Mouse (Mus musculus) neural tube, embryonic 13.5 days (tissue): Measurements from ENCODE around the gene Eva1a. TPM values are rescaled to one million over a fixed set of nuclear protein-coding genes. Genes with fewer than 3 reads are reported as not detected.

Experiments used
- ATAC-seq: fragments of 200-750 bp; cut with Nextera tagmentation; 2 replicates; pipeline ENCODE4 v1.8.0; 2017; ENCODE audit warnings: low read depth, mild to moderate bottlenecking, moderate TSS enrichment, moderate library complexity
- H3K27ac ChIP-seq: fragments of 300-500 bp; sonication (generic); replicated peaks from 2 replicates; pipeline ENCODE4 v1.5.1; 2015; ENCODE audit warnings: moderate library complexity, mild to moderate bottlenecking, inconsistent platforms
- H3K27me3 ChIP-seq: fragments of 300-500 bp; sonication (generic); 2 replicates; pipeline ENCODE4 v1.6.1; 2015; ENCODE audit warnings: mild to moderate bottlenecking, inconsistent platforms
- H3K36me3 ChIP-seq: fragments of 300-500 bp; sonication (generic); 2 replicates; pipeline ENCODE4 v1.6.1; 2015; ENCODE audit warnings: mild to moderate bottlenecking, inconsistent platforms
- H3K4me1 ChIP-seq: fragments of 300-500 bp; sonication (generic); replicated peaks from 2 replicates; pipeline ENCODE4 v1.6.1; 2015; ENCODE audit warnings: inconsistent platforms
- H3K4me2 ChIP-seq: fragments of 300-500 bp; sonication (generic); 2 replicates; pipeline ENCODE4 v1.6.1; 2015; ENCODE audit warnings: inconsistent platforms, mild to moderate bottlenecking, moderate library complexity
- H3K4me3 ChIP-seq: fragments of 300-500 bp; sonication (generic); 2 replicates; pipeline ENCODE4 v1.5.1; 2015; ENCODE audit warnings: mild to moderate bottlenecking, inconsistent platforms
- H3K9ac ChIP-seq: fragments of 300-500 bp; sonication (generic); 2 replicates; pipeline ENCODE4 v1.6.1; 2015; ENCODE audit warnings: moderate library complexity, mild to moderate bottlenecking, inconsistent platforms
- H3K9me3 ChIP-seq: fragments of 300-500 bp; sonication (generic); 2 replicates; pipeline ENCODE4 v1.6.1; 2016; ENCODE audit warnings: inconsistent platforms
- WGBS: fragments of 180-500 bp; shearing (Covaris S2); methylation state at CpG from one replicate; pipeline ENCODE4 v1.1.7; 2015; 5-methylcytosine and 5-hydroxymethylcytosine counted together
- polyA plus RNA-seq: library from polyadenylated mRNA; unstranded; fragments of >200 nt; fragmentation: Nextera tagmentation; extraction: Ambion mirVana; gene quantifications from 2 replicates; pipeline ENCODE4 v1.2.1, GENCODE M21; 2015

The Eva1a gene
- polyA plus RNA-seq, 1 experiment from 2014 or later = 1.2 TPM

DNA sequence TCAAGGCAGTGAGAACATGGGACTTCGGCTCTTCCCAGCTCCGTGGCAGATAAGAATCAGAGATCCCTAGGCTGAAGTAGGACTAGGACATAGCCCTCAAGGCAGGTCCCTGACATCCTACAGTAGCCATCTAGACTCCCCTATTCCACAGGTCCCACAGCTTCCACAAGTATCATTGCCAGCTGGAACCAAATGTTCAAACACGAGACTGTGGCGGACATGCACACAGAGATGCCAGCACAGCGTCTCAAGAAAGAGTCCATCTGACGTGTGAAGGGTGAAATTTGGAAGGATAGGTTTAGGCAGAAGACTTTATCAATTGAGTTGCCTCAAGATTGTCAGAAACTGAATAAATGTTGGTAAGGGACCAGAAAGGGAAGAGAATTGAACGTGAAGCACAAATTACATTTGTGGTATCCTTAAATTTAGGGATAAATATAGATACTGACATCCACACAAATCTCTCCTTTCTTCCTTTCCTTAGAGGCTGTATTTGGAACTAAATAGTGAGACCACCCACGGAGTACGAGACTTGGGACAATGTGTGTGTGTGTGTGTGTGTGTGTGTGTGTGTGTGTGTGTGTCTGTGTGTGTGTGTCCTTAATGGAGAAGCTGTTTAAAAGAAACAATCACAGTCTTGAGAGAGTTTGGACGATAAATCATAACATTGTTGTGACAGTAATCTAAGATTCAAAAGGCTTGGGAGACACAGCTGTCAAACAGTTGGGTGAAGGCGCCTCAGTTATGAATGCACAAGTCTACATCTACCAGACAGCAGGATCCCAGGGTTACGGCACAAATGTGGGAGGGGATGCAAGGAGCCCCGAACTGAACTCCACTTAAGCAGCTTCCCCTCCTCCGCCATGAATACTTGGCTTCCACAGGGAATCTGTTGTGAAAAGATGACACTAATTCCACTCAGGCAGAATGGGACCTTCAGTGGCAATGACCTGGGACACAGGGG lies 71.6 kb downstream of the Eva1a start:
- Histone ChIP-seq H3K36me3 (no peaks in the 10 kb centered on the region), H3K4me1 (no peaks in the 10 kb centered on the region), H3K4me2 (no peak overlapping the region), H3K9me3 (no peaks in the 10 kb centered on the region), H3K27me3 (no peaks in the 10 kb centered on the region), H3K27ac (no peak overlapping the region), H3K9ac (no peak overlapping the region), H3K4me3 (no peak overlapping the region)
- ATAC-seq = no peak
- WGBS = 82% methylated on average over 14 of the region's 14 CpGs

DNA sequence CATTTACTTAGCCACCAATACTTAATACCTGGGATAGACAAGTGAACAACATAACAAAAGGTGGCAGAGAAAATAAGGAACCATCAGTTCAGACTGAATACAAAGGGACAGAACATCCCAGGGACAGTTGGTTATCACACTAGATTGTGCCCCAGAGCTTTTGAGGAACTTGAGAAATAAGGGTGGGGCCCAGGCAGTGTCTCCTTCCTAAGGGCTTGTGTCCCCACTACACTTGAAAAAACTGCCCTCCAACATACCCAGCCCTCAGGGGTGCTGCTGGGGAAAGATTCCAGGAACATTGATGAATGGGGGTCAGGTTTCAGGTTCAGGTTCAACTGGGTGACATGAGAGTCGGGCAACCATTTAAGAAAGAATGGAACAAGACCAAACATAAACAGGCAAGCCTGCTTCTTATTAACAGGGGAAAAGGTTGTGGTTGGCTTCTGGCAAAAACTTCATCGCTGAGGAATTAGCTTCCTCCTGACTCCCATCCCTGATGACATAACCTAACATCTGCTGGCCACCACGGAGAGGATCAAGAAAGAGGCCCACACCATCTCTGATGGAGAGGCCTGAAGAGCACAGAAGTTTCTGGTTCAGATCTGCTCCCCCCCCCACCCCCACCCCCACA lies 74.6 kb downstream of the Eva1a start:
- Histone ChIP-seq H3K36me3 (no peaks in the 10 kb centered on the region), H3K27me3 (no peaks in the 10 kb centered on the region), H3K4me3 (no peak overlapping the region), H3K4me1 (no peaks in the 10 kb centered on the region), H3K9ac (no peak overlapping the region), H3K4me2 (no peak overlapping the region), H3K9me3 (no peaks in the 10 kb centered on the region), H3K27ac (no peak overlapping the region)
- ATAC-seq = no peak
- WGBS = 64% methylated on average over 3 of the region's 3 CpGs

DNA sequence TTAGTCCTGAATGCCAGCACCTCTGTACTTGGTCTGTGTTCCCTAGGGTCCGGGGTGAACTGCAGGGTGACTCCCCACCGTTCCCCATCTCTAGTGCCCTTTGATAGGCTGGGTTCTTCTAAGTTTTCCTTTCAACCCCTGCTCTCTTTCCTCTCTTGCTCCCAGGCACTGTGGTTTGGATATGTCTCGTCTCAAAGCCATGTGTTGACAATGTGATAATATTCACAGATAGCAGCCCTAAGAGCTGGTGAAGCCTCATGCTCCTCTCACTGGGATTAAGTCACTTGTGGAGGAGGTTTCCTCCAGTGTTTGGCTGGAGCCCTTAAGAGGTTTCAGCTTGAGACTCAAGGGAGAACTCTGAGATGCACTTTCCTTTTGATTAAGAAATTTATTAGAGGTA lies 75.3 kb downstream of the Eva1a start:
- no peaks in the 10 kb centered on the region for H3K9me3 ChIP-seq
- no peak overlapping the region for H3K9ac ChIP-seq
- no peak overlapping the region for H3K4me3 ChIP-seq
- no peaks in the 10 kb centered on the region for H3K4me1 ChIP-seq
- no peak overlapping the region for H3K4me2 ChIP-seq
- no peak overlapping the region for H3K27ac ChIP-seq
- 79% methylated on average over 3 of the region's 3 CpGs for WGBS
- no peaks in the 10 kb centered on the region for H3K36me3 ChIP-seq
- no peak for ATAC-seq
- no peaks in the 10 kb centered on the region for H3K27me3 ChIP-seq

DNA sequence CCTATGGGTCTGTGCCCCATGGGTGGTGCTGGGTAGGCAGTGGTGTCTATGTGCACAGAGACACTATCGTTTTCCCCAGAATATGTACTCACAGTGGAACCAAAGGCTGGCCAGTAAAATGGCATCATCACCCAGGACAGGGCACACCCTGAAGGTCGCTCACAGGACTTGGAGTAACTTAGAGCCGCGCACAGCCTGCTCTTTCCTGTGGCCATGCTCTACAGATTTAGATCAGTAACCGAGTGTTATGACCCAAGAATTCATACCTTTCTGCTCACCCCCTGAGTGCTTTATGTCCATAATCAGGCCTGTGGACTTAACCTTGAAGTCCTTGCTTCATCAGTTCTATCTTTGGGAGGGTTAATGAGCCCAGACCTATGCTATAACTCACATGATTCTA lies 77.0 kb downstream of the Eva1a start:
- 88% methylated on average over 5 of the region's 5 CpGs for WGBS
- Histone ChIP-seq H3K27ac (no peak overlapping the region), H3K9ac (no peak overlapping the region), H3K9me3 (no peaks in the 10 kb centered on the region), H3K36me3 (no peaks in the 10 kb centered on the region), H3K4me1 (no peaks in the 10 kb centered on the region), H3K4me2 (no peak overlapping the region), H3K27me3 (no peaks in the 10 kb centered on the region), H3K4me3 (no peak overlapping the region)
- no peak for ATAC-seq

DNA sequence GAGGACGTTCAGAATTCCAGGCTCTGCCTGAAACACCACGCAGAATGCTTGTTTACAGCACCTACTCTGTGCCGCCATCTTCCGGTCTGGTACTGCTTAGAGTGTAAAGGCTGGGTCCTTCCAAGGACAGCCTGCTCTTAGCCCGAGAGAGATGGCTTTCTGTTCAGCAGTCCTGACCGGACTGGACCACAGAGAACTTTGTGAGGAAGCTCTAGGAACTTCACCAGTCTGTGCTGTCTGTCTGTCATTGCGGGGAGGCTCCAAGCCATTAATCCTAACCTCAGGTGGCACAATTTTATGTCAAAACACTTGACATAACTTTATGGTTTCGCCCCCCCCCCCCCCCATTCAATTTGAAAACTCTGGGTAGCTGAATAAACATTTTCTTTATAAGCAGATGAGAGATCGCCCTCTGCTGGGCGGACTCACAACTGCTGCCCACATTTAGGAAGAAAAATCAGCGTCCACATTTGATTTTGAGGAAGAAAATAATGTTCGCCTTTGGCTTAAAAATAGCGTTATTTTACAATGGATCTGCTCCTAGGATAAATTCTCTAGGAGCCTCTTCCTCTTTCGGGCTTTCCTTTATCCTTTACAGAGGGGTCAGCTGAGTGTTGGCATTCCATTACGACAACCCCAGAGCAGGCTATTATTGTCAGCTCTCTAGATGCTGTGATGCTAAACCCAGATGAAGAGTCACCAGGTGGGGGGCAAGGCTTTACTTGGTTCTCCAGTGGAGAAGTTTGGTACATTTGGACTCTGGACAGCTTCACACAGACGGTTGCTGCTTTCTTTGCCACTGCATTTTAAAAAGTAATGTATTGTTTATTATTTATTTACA lies 78.7 kb downstream of the Eva1a start:
- ATAC-seq = peak; percentile 56; the same call in 1 of the 2 replicates
- no peak overlapping the region for H3K27ac ChIP-seq
- no peaks in the 10 kb centered on the region for H3K4me1 ChIP-seq
- WGBS = 24% methylated on average over 16 of the region's 16 CpGs
- H3K4me2 ChIP-seq = peak overlapping the region; percentile 41
- H3K27me3 ChIP-seq = no peaks in the 10 kb centered on the region
- H3K9ac ChIP-seq = no peak overlapping the region
- H3K36me3 ChIP-seq = no peaks in the 10 kb centered on the region
- no peaks in the 10 kb centered on the region for H3K9me3 ChIP-seq
- H3K4me3 ChIP-seq = 0 out of 2 replicates have a peak overlapping the region, but pooled peaks have one; percentile 8

DNA sequence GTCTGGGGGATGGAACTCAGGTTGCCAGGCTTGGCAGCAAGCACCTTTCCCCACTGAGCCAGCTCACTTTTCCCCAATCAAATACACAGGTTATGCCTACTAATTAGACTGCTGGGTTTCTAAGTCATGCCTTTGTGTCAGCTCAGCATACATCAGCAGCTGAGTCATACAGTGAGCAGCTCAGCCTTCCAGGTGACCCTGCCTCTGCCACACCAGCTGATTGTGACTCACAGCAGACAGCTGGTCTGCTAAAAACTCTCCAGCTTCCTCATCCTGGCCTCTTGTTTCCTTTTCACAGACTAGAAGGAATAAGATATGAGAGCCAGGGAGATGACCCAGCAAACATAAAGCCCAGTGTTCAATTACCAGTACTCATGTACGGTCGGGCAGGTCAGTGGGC lies 84.3 kb downstream of the Eva1a start:
- Histone ChIP-seq H3K27me3 (no peaks in the 10 kb centered on the region), H3K9me3 (no peaks in the 10 kb centered on the region)
- ATAC-seq = no peak

DNA sequence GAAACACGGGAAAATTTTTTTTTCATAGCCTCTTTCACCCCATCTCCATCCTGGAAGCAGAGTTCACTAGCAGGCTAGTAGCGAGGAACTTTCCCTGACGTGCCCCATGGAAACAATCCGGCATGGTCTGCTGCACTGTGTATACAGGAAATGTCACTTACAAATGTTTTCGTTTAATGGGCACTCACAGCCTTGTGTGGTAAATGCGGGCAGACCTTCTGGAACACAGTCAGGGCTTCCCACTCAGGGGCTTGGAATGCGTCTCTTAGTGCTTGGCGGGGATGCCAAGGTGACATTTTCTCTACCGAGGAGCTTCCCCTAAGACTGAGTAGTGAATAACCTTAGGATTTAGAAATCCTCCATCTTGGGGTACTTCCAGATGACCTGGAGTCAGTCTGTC lies 87.0 kb downstream of the Eva1a start:
- ATAC-seq = no peak
- no peak overlapping the region for H3K4me2 ChIP-seq

More for the DNA sequence above, 84.3 kb downstream of the Eva1a start:
- Histone ChIP-seq H3K36me3 (no peaks in the 10 kb centered on the region), H3K4me1 (no peaks in the 10 kb centered on the region), H3K27ac (no peak overlapping the region), H3K9ac (no peak overlapping the region), H3K4me2 (no peak overlapping the region), H3K4me3 (no peak overlapping the region)
- 84% methylated on average over 2 of the region's 2 CpGs for WGBS

DNA sequence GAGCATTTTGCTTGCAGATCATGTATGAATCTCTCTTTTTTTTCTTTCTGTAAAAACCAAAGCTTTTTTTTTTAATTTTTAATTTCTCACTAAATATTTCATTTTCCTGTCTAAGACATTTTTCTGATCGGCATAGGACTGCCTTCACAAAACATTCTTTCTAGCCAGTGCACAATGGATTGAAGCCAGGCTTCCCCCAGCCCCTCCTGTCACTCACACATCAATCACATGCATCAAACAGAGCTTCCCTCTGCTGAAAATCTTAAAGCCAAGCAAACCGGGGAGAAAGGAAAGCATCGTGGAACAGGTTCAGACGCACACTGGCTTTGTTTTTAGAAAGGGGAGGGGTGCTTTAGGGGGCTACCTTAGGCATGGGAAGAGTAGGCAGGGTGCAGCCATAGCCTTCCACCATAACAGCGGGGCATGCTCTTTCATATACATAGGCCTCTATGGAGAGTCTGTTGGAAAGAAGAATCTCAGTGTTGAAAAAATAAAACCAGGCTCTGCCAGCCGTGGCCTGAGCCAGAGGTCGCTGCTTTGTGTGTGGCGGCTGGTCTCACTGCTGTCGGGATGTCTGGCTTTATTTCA lies 88.9 kb downstream of the Eva1a start:
- H3K4me3 ChIP-seq = no peak overlapping the region
- H3K4me1 ChIP-seq = peaks cover 14% of the 10 kb centered on the region
- no peaks in the 10 kb centered on the region for H3K36me3 ChIP-seq
- H3K9me3 ChIP-seq = no peaks in the 10 kb centered on the region
- no peaks in the 10 kb centered on the region for H3K27me3 ChIP-seq
- H3K9ac ChIP-seq = no peak overlapping the region
- ATAC-seq = no peak
- no peak overlapping the region for H3K4me2 ChIP-seq
- no peak overlapping the region for H3K27ac ChIP-seq
- 67% methylated on average over 9 of the region's 9 CpGs for WGBS

More for the DNA sequence above, 87.0 kb downstream of the Eva1a start:
- Histone ChIP-seq H3K4me1 (peaks cover 9% of the 10 kb centered on the region; the same call in 1 of the 2 replicates), H3K27ac (no peak overlapping the region), H3K36me3 (no peaks in the 10 kb centered on the region), H3K9me3 (no peaks in the 10 kb centered on the region), H3K4me3 (no peak overlapping the region), H3K9ac (no peak overlapping the region), H3K27me3 (no peaks in the 10 kb centered on the region)
- 80% methylated on average over 9 of the region's 9 CpGs for WGBS

DNA sequence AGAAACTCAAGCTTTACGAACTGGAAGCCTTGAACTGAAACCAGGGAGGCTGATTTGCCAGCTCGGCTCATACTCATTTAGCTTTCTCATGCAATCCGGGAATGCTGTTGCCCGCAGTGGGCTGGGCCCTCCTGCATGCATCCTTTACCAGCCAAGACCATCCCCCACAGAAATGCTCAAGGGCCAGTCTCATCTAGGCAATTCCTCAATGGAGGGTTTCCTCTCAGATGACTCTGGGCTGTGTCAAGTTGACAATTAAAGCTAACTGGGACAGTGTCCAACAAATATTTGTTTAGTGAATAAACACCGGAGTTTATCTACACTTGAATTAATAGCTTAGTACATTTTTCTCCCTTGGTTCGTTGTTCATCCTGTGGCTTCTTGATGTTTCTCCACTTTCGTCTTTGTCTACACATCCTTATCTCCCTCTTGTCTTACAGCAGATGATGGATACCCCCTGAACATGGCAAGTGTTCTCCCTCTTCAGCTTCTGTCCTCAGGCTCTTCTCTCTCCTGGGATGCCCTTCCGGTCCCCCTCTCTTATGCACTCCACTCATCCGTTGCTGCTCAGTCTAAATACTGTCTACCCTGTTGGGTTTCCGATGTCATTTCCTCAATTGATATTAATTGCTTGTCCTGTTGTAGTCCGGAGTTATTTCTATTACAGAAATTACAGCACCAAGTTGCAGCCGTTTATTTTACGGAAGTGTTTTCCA lies 92.2 kb downstream of the Eva1a start:
- 61% methylated on average over 13 of the region's 13 CpGs for WGBS
- ATAC-seq = peak; percentile 70
- H3K27ac ChIP-seq = peak overlapping the region; percentile 34

DNA sequence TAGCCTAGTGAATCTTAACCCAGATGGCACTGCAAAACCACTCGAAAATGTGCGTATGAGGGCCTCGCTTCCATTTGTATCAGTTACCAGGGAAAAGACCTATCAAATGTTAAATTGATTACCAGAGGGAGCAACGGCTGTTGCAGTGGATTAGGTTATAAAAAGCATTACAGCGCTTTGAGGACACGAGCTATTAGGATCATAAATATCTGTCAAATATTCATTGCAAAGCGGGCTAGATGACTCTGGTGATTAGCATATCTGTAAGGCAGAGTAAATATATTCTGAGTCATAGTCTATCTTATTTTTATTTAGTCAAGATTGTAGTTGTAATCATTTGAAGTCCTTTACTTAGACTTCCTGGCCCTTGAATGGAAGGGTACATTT lies 92.7 kb downstream of the Eva1a start:
- Histone ChIP-seq H3K4me1 (peaks cover 14% of the 10 kb centered on the region), H3K36me3 (no peaks in the 10 kb centered on the region), H3K9ac (no peak overlapping the region), H3K27me3 (no peaks in the 10 kb centered on the region), H3K9me3 (no peaks in the 10 kb centered on the region), H3K4me3 (no peak overlapping the region), H3K27ac (peak overlapping the region; percentile 34; the same call in 1 of the 2 replicates), H3K4me2 (no peak overlapping the region)
- ATAC-seq = peak; percentile 45
- WGBS = 29% methylated on average over 7 of the region's 7 CpGs

More for the DNA sequence above, 92.2 kb downstream of the Eva1a start:
- H3K4me3 ChIP-seq = no peak overlapping the region
- H3K9ac ChIP-seq = no peak overlapping the region
- no peaks in the 10 kb centered on the region for H3K9me3 ChIP-seq
- H3K27me3 ChIP-seq = no peaks in the 10 kb centered on the region
- peaks cover 14% of the 10 kb centered on the region for H3K4me1 ChIP-seq
- H3K4me2 ChIP-seq = no peak overlapping the region
- no peaks in the 10 kb centered on the region for H3K36me3 ChIP-seq
